Mouse (Mus musculus) limb, embryonic 15.5 days (tissue): ENCODE measurements around the gene Ift57. TPM values are rescaled to one million over a fixed set of nuclear protein-coding genes. Genes with fewer than 3 reads are reported as not detected.

ENCODE experiments used
- ATAC-seq: fragments of 200-750 bp; cut with Nextera tagmentation; 2 replicates; pipeline ENCODE4 v1.8.0; 2017; ENCODE audit warnings: low read depth, moderate TSS enrichment; ENCODE audit not compliant: insufficient number of reproducible peaks, low FRiP score, low TSS enrichment
- H3K27ac ChIP-seq: fragments of 300-500 bp; sonication (generic); 2 replicates; pipeline ENCODE4 v1.5.1; 2015; ENCODE audit warnings: moderate library complexity, mild to moderate bottlenecking, inconsistent platforms
- H3K27me3 ChIP-seq: fragments of 300-500 bp; sonication (generic); 2 replicates; pipeline ENCODE4 v1.6.1; 2015; ENCODE audit warnings: inconsistent platforms
- H3K36me3 ChIP-seq: fragments of 300-500 bp; sonication (generic); 2 replicates; pipeline ENCODE4 v1.6.1; 2015; ENCODE audit warnings: inconsistent platforms
- H3K4me1 ChIP-seq: fragments of 300-500 bp; sonication (generic); 2 replicates; pipeline ENCODE4 v1.6.1; 2015; ENCODE audit warnings: inconsistent platforms
- H3K4me2 ChIP-seq: fragments of 300-500 bp; sonication (generic); 2 replicates; pipeline ENCODE4 v1.6.1; 2015; ENCODE audit warnings: mild to moderate bottlenecking, inconsistent platforms
- H3K4me3 ChIP-seq: fragments of 300-500 bp; sonication (generic); 2 replicates; pipeline ENCODE4 v1.5.1; 2015; ENCODE audit warnings: mild to moderate bottlenecking, inconsistent platforms
- H3K9ac ChIP-seq: fragments of 300-500 bp; sonication (generic); 2 replicates; pipeline ENCODE4 v1.6.1; 2015; ENCODE audit warnings: inconsistent platforms
- H3K9me3 ChIP-seq: fragments of 300-500 bp; sonication (generic); 2 replicates; pipeline ENCODE4 v1.6.1; 2016; ENCODE audit warnings: inconsistent platforms
- WGBS: fragments of 180-500 bp; shearing (Covaris S2); methylation state at CpG from one replicate; pipeline ENCODE4 v1.1.7; 2015; 5-methylcytosine and 5-hydroxymethylcytosine counted together
- polyA plus RNA-seq: library from polyadenylated mRNA; unstranded; fragments of >200 nt; fragmentation: Nextera tagmentation; extraction: Ambion mirVana; gene quantifications from 2 replicates; pipeline ENCODE4 v1.2.1, GENCODE M21; 2015

Gene Ift57
- polyA plus RNA-seq, 1 experiment from 2014 or later = 29.4 TPM

- Histone ChIP-seq H3K4me1 (peaks cover 2% of the 10 kb centered on the region), H3K9ac (no peak overlapping the region), H3K4me2 (no peak overlapping the region), H3K27me3 (no peaks in the 10 kb centered on the region), H3K36me3 (no peaks in the 10 kb centered on the region), H3K27ac (no peak overlapping the region), H3K4me3 (no peak overlapping the region), H3K9me3 (no peaks in the 10 kb centered on the region)
- ATAC-seq = no peak
- WGBS = 77% methylated on average over 6 of the region's 6 CpGs
Observed at GRCm38 (mm10) chr16:49798790-49799189, 99.8 kb downstream of the Ift57 start.

GRCm38 (mm10) chr16:49799597-49800561, 100.8 kb downstream of the Ift57 start, which contains the start of gene Cd47:
Cd47 (plus strand) TSS chr16:49800533.
- Histone ChIP-seq H3K27ac (no peak within 1 kb of the TSS), H3K4me3 (no peak within 1 kb of the TSS), H3K36me3 (no peaks in the 10 kb centered on the region), H3K4me1 (peaks cover 7% of the 10 kb centered on the region), H3K27me3 (no peaks in the 10 kb centered on the region), H3K4me2 (no peak within 1 kb of the TSS), H3K9ac (no peak within 1 kb of the TSS), H3K9me3 (no peaks in the 10 kb centered on the region)
- 80% methylated on average over 10 of the region's 10 CpGs for WGBS
- no peak for ATAC-seq

- no peaks in the 10 kb centered on the region for H3K36me3 ChIP-seq
- no peaks in the 10 kb centered on the region for H3K27me3 ChIP-seq
- H3K9me3 ChIP-seq = no peaks in the 10 kb centered on the region
- no peak for ATAC-seq
- no peak overlapping the region for H3K9ac ChIP-seq
- 72% methylated on average over 5 of the region's 5 CpGs for WGBS
- H3K4me2 ChIP-seq = no peak overlapping the region
- H3K4me1 ChIP-seq = peaks cover 7% of the 10 kb centered on the region
- no peak overlapping the region for H3K27ac ChIP-seq
- H3K4me3 ChIP-seq = no peak overlapping the region
Observed at GRCm38 (mm10) chr16:49800996-49801395, 102.0 kb downstream of the Ift57 start.

GRCm38 (mm10) chr16:49801399-49801798, 102.4 kb downstream of the Ift57 start:
- 62% methylated on average over 5 of the region's 5 CpGs for WGBS

GRCm38 (mm10) chr16:49802993-49803392, 104.0 kb downstream of the Ift57 start:
- no peak overlapping the region for H3K4me2 ChIP-seq
- no peaks in the 10 kb centered on the region for H3K27me3 ChIP-seq
- H3K4me1 ChIP-seq = peaks cover 7% of the 10 kb centered on the region
- no peak for ATAC-seq
- no peaks in the 10 kb centered on the region for H3K9me3 ChIP-seq
- H3K27ac ChIP-seq = no peak overlapping the region
- 79% methylated on average over 2 of the region's 2 CpGs for whole genome bisulfite sequencing
- no peaks in the 10 kb centered on the region for H3K36me3 ChIP-seq
- H3K4me3 ChIP-seq = no peak overlapping the region
- no peak overlapping the region for H3K9ac ChIP-seq

More at GRCm38 (mm10) chr16:49801399-49801798, 102.4 kb downstream of the Ift57 start:
- Histone ChIP-seq H3K4me2 (no peak overlapping the region), H3K27me3 (no peaks in the 10 kb centered on the region), H3K36me3 (no peaks in the 10 kb centered on the region), H3K4me1 (peaks cover 7% of the 10 kb centered on the region), H3K9me3 (no peaks in the 10 kb centered on the region), H3K4me3 (no peak overlapping the region), H3K27ac (no peak overlapping the region), H3K9ac (no peak overlapping the region)
- no peak for ATAC-seq

GRCm38 (mm10) chr16:49803932-49804461, 105.0 kb downstream of the Ift57 start:
- peak overlapping the region; percentile 19 for H3K4me3 ChIP-seq
- peak overlapping the region; percentile 38 for H3K4me2 ChIP-seq
- no peaks in the 10 kb centered on the region for H3K36me3 ChIP-seq
- H3K27ac ChIP-seq = no peak overlapping the region
- H3K9ac ChIP-seq = no peak overlapping the region
- no peak for ATAC-seq
- no peaks in the 10 kb centered on the region for H3K27me3 ChIP-seq
- H3K4me1 ChIP-seq = peaks cover 7% of the 10 kb centered on the region
- no peaks in the 10 kb centered on the region for H3K9me3 ChIP-seq
- WGBS = 6% methylated on average over 12 of the region's 12 CpGs

GRCm38 (mm10) chr16:49806920-49807319, 107.9 kb downstream of the Ift57 start:
- Histone ChIP-seq H3K36me3 (no peaks in the 10 kb centered on the region), H3K9ac (no peak overlapping the region), H3K27me3 (no peaks in the 10 kb centered on the region), H3K4me3 (no peak overlapping the region), H3K9me3 (no peaks in the 10 kb centered on the region), H3K27ac (no peak overlapping the region), H3K4me1 (peaks cover 7% of the 10 kb centered on the region), H3K4me2 (no peak overlapping the region)
- 65% methylated on average over 10 of the region's 10 CpGs for WGBS
- no peak for ATAC-seq

- H3K4me3 ChIP-seq = no peak overlapping the region
- no peaks in the 10 kb centered on the region for H3K27me3 ChIP-seq
- no peaks in the 10 kb centered on the region for H3K9me3 ChIP-seq
- H3K4me2 ChIP-seq = no peak overlapping the region
- no peak overlapping the region for H3K27ac ChIP-seq
- no peak overlapping the region for H3K9ac ChIP-seq
- ATAC-seq = no peak
- H3K36me3 ChIP-seq = no peaks in the 10 kb centered on the region
- WGBS = 70% methylated on average over 7 of the region's 7 CpGs
- H3K4me1 ChIP-seq = peaks cover 7% of the 10 kb centered on the region
Observed at GRCm38 (mm10) chr16:49807419-49807841, 108.4 kb downstream of the Ift57 start.

GRCm38 (mm10) chr16:49807862-49808430, 108.9 kb downstream of the Ift57 start:
- no peak for ATAC-seq
- 85% methylated on average over 18 of the region's 18 CpGs for WGBS
- H3K36me3 ChIP-seq = no peaks in the 10 kb centered on the region
- H3K27me3 ChIP-seq = no peaks in the 10 kb centered on the region
- no peaks in the 10 kb centered on the region for H3K9me3 ChIP-seq
- no peak overlapping the region for H3K4me3 ChIP-seq
- no peak overlapping the region for H3K27ac ChIP-seq
- no peak overlapping the region for H3K9ac ChIP-seq
- no peak overlapping the region for H3K4me2 ChIP-seq
- peaks cover 7% of the 10 kb centered on the region for H3K4me1 ChIP-seq

GRCm38 (mm10) chr16:49811897-49812296, 112.9 kb downstream of the Ift57 start:
- Histone ChIP-seq H3K9me3 (no peaks in the 10 kb centered on the region), H3K27ac (no peak overlapping the region), H3K4me1 (no peaks in the 10 kb centered on the region), H3K4me2 (no peak overlapping the region), H3K36me3 (no peaks in the 10 kb centered on the region), H3K4me3 (no peak overlapping the region), H3K9ac (no peak overlapping the region), H3K27me3 (no peaks in the 10 kb centered on the region)
- no peak for ATAC-seq
- WGBS = 81% methylated on average over 2 of the region's 2 CpGs

- 33% methylated on average over 10 of the region's 10 CpGs for whole genome bisulfite sequencing
- no peak overlapping the region for H3K4me2 ChIP-seq
- no peaks in the 10 kb centered on the region for H3K4me1 ChIP-seq
- H3K36me3 ChIP-seq = no peaks in the 10 kb centered on the region
- no peaks in the 10 kb centered on the region for H3K27me3 ChIP-seq
- H3K27ac ChIP-seq = no peak overlapping the region
- no peak for ATAC-seq
- H3K4me3 ChIP-seq = no peak overlapping the region
- no peak overlapping the region for H3K9ac ChIP-seq
- no peaks in the 10 kb centered on the region for H3K9me3 ChIP-seq
Observed at GRCm38 (mm10) chr16:49812821-49813616, 114.0 kb downstream of the Ift57 start.
